Comparison of ENCODE assay signal across 8 mouse cellular contexts in the genomic region with DNA sequence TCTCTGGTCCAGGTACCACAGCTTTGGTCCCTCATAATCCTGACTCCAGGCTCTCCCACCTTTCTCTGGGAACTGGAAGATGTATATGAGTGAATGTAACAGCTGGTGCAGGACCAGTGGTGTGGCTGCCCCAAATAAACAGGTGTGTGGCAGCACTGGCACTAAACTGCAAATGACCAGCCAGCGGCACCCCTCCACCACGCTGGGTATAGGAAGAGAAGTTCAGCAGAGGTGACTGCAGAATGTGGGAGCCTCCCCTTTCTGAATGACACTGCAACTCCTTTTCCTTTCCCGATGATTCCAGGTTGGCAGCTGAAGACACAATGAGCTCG. TPM values are rescaled to one million over a fixed set of nuclear protein-coding genes. Genes with fewer than 3 reads are reported as not detected.
DNase-seq lines count a peak whose midpoint lies in the region; ATAC-seq lines count a peak whose summit lies in the region.

No protein-coding gene starts in this region.

- no peaks in the 10 kb centered on the region for H3K36me3 ChIP-seq in heart, embryonic 12.5 days
- H3K36me3 ChIP-seq in liver, embryonic 12.5 days, result no peaks in the 10 kb centered on the region

- H3K27ac ChIP-seq in heart, embryonic 12.5 days (ENCODE audit: poor library complexity, severe bottlenecking), result no peak overlapping the region
- no peak overlapping the region for H3K27ac ChIP-seq in liver, embryonic 12.5 days

- no peak for DNase-seq in heart, postnatal 10 days
- DNase-seq in testis, postnatal 10 days (ENCODE audit: low spot score), result peak; percentile 35
- no peak for DNase-seq in testis, postnatal 14 days (ENCODE audit: low spot score)
- no peak for DNase-seq in right cerebral cortex, adult 18-20 months
- DNase-seq in right cerebral cortex, postnatal 4 days, result no peak
- DNase-seq in layer of hippocampus, adult 18-20 months (ENCODE audit: low spot score in 2 of 2), result no peak

- intact Hi-C loops in heart, postnatal 10 days (cut with DNase I), result no loop called here

- H3K4me2 ChIP-seq in heart, embryonic 12.5 days, result peak overlapping the region; percentile 69
- H3K4me2 ChIP-seq in liver, embryonic 12.5 days, result peak overlapping the region; percentile 55

- H3K27me3 ChIP-seq in heart, embryonic 12.5 days (replicated peaks), result 0 out of 2 replicates have a peak, but pooled peaks cover 3% of the 10 kb centered on the region
- peaks cover 17% of the 10 kb centered on the region for H3K27me3 ChIP-seq in liver, embryonic 12.5 days (replicated peaks)

- peaks cover 23% of the 10 kb centered on the region for H3K4me1 ChIP-seq in heart, embryonic 12.5 days (replicated peaks)
- H3K4me1 ChIP-seq in liver, embryonic 12.5 days, result peaks cover 25% of the 10 kb centered on the region

- peak overlapping the region; percentile 32 for H3K4me3 ChIP-seq in heart, embryonic 12.5 days
- no peak overlapping the region for H3K4me3 ChIP-seq in liver, embryonic 12.5 days

- peaks cover 10% of the 10 kb centered on the region; the same call in 1 of the 2 replicates for H3K9me3 ChIP-seq in heart, embryonic 12.5 days (replicated peaks)
- 0 out of 2 replicates have a peak, but pooled peaks cover under 1% of the 10 kb centered on the region for H3K9me3 ChIP-seq in liver, embryonic 12.5 days (replicated peaks)

- no peak overlapping the region for H3K9ac ChIP-seq in heart, embryonic 12.5 days
- no peak overlapping the region for H3K9ac ChIP-seq in liver, embryonic 12.5 days

- 12% methylated on average over 4 of the region's 4 CpGs for WGBS in heart, embryonic 12.5 days
- 14% methylated on average over 4 of the region's 4 CpGs for WGBS in liver, embryonic 12.5 days (ENCODE audit: insufficient replicate concordance)

- no peak for ATAC-seq in heart, embryonic 12.5 days (ENCODE audit: insufficient number of reproducible peaks, low FRiP score)
- ATAC-seq in liver, embryonic 12.5 days, result no peak

RNA-seq across cellular contexts. Expression of a gene that starts 32.1 kb away (rescaled TPM):
- polyA plus RNA-seq in heart, embryonic 12.5 days (2016; fragmentation: Nextera tagmentation; extraction: Ambion mirVana), result 17.0 and 18.0 TPM in 2 replicates
- 10 to 100 TPM; 31.5 to 34.7 TPM for total RNA-seq in heart, postnatal 10 days (2021)
- 10.3 and 11.1 TPM in 2 replicates for polyA plus RNA-seq in liver, embryonic 12.5 days (2016; fragmentation: Nextera tagmentation; extraction: Ambion mirVana)
- total RNA-seq in layer of hippocampus, adult 18-20 months (2021), result 100 to 1,000 TPM; 132 to 138 TPM

RNA-seq across cellular contexts. Expression of a gene that starts 41.9 kb away (rescaled TPM):
- 97.2 and 103 TPM in 2 replicates for polyA plus RNA-seq in heart, embryonic 12.5 days (2016; fragmentation: Nextera tagmentation; extraction: Ambion mirVana)
- total RNA-seq in heart, postnatal 10 days (2021), result 100 to 1,000 TPM; 113 to 125 TPM
- 48.4 and 49.9 TPM in 2 replicates for polyA plus RNA-seq in liver, embryonic 12.5 days (2016; fragmentation: Nextera tagmentation; extraction: Ambion mirVana)
- 100 to 1,000 TPM; 100 to 106 TPM for total RNA-seq in layer of hippocampus, adult 18-20 months (2021)
